Mouse (Mus musculus) liver, adult 2 months (tissue): ENCODE measurements around the gene Sema6d.

ENCODE experiments used
- CTCF ChIP-seq: fragments of 200-500 bp; IDR thresholded peaks from 2 replicates; pipeline ENCODE4 v1.5.1; 2011; ENCODE audit warnings: low read depth, low read length, control low read depth
- POLR2A ChIP-seq: fragments of 200-500 bp; IDR thresholded peaks from 2 replicates; pipeline ENCODE4 v1.6.1; 2011; ENCODE audit warnings: low read length, control low read depth; ENCODE audit not compliant: insufficient read depth; ENCODE audit errors: extremely low read depth

DNA sequence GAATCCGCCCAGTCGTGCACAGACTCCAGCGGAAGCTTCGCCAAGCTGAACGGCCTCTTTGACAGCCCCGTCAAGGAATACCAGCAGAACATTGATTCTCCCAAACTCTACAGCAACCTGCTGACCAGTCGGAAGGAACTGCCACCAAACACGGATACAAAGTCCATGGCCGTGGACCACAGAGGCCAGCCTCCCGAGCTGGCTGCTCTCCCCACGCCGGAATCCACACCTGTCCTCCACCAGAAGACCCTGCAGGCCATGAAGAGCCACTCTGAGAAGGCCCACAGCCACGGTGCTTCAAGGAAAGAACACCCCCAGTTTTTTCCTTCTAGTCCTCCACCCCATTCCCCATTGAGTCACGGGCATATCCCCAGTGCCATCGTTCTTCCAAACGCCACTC is 574.4 kb downstream of the Sema6d start:
- no peak for TF ChIP-seq CTCF
- no peak for TF ChIP-seq POLR2A
